Mouse (Mus musculus) small intestine, adult 2 months (tissue): ENCODE data around the gene Tmem89.

Source experiments
- CTCF ChIP-seq: fragments of 200-500 bp; IDR thresholded peaks from 2 replicates; pipeline ENCODE4 v1.5.1; 2012; ENCODE audit warnings: low read depth, mild to moderate bottlenecking, control low read depth, inconsistent platforms, low read length, moderate library complexity, mixed read lengths; ENCODE audit not compliant: insufficient replicate concordance, insufficient read length; ENCODE audit errors: extremely low read depth
- POLR2A ChIP-seq: fragments of 200-500 bp; IDR thresholded peaks from 2 replicates; pipeline ENCODE4 v1.6.1; 2012; ENCODE audit warnings: low read depth, mild to moderate bottlenecking, control low read depth, inconsistent platforms, low read length, moderate library complexity

DNA sequence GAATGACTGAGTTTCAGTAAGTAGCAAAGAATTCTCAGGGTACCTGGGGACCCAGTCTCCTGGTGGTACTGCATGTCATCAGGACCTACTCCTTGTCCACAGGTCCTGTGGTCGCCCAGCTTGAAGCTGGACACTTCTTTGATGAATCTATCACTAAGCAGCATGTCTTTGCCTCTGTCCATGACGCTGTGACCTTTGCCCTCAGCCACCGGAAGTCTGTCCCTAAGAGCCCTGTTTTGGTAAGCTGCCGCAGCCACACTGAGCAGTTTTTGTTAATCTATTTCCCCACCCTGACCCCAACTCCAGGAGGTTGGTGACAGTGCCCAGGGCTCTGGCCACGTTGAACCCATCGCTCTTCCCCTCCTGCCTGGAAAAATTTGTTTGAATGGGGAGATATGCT is 2.1 kb upstream of the Tmem89 start:
- TF ChIP-seq CTCF (no peak), POLR2A (no peak)
